Mouse (Mus musculus) heart, adult 18-20 months (tissue): ENCODE data around the gene Efna4. TPM values are rescaled to one million over a fixed set of nuclear protein-coding genes. Genes with fewer than 3 reads are reported as not detected.
A peak's percentile ranks its signal among the peaks of the same experiment; 100 is the strongest.

Experiments used
- DNase-seq, 2 experiments: peaks; one replicate each; pipeline ENCODE4 v3.0.0; 2021 to 2022; ENCODE audit warnings: mixed read lengths in 1 of 2
- total RNA-seq, 2 experiments: library from RNA; stranded (reverse); gene quantifications; 2 replicates each; pipeline ENCODE4 v1.2.3; 2021

Gene Efna4
- total RNA-seq, 2 experiments from 2014 or later, result 0.28 TPM; not detected in 1

DNA sequence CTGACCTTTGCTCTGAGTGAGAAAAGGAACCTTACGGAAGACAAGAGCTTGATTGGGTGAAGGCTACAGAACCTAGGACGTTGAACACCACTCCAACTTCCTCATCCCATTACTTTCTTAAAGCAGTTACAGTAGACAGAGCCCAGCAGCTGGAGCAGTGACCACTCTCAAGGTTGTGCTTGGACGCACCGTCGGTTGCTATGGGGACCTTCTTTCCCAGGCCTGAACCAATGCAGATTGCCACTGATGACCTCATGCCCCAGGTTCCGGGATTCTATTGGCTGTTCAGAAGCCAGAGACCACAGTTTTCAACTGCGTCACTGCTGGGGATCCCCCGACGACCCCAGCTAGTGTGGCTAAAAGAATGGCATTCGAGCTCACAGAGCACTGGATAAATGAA lies 6.9 kb downstream of the Efna4 start:
- DNase-seq, result no peak

DNA sequence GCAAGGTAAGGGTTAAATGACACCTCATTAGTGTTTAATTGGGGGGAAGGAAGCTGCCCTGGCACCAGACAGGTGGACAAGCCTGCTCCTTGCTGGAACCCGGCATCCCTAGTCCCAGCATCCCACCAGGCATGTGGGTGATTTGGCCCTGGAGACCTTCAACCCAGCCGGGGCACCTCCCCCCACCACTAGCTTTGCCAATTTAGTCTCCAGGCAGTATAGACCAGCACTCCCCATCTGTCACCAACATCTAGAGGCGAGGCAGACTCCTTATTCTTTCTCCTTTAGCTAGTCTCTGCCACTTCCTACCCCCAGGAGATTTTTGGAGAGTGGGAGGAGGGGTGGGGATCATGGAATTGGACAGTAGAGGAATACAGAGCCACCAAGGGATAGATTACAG lies 7.5 kb downstream of the Efna4 start:
- no peak for DNase-seq

GRCm38 (mm10) chr3:89328623-89329022 lies 9.2 kb downstream of the Efna4 start:
- DNase-seq, result no peak

GRCm38 (mm10) chr3:89327371-89327870 lies 10.4 kb downstream of the Efna4 start:
- DNase-seq, result no peak

DNA sequence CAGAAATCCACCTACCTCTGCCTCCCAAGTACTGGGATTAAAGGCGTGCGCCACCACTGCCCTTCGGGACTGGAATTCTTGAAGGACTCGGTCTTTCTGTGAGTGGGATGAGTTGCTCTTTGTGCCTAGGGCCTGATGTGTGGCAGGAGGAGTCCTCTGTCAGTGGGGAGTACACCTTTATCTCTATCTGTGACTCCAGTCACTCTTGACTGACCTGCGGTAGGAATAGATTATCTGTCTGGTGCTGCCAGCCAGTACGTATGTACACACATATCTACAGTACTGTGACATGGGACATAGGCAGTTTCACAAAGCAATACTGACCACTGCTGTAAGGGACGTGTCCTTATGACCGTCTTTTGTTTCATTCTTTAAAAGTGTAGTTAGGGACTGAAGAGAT lies 11.9 kb downstream of the Efna4 start:
- DNase-seq, result no peak

DNA sequence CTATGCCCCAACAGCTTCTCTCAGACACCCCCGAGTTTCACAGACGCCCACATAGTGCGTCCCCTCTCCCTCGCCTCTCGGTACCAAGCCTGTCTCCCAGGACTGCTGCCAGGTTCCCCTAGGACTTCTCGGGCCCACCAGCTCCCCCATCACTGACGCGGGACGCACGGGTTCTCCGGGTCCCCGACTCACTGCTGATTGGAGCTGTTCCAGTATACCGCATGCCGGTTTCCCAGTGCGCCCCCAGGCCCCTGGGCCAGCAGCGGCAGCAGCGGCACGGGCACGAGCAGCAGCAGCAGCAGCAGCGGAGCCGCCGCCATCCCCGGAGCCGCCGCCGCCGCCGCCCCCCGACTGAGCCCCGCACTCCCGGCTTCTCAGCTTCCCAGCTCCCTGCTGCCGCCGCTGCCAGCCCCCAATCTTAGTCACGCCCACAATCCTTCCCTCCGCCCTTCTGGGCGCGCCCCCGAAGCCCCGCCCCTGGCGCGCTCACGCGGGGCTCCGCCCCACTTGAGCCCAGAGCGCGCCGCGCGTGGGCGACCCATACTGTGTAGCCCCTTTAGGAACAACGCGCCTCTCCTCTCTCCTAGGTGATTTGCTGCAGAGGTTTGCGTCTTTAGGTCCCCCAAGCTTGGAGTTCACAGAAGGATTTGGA lies 15.2 kb downstream of the Efna4 start, which contains the start of gene Efna3:
Efna3 (minus strand) TSS at position 452 of the 652 bp plus-strand sequence.
- DNase-seq, result peak; percentile 68 to 76

DNA sequence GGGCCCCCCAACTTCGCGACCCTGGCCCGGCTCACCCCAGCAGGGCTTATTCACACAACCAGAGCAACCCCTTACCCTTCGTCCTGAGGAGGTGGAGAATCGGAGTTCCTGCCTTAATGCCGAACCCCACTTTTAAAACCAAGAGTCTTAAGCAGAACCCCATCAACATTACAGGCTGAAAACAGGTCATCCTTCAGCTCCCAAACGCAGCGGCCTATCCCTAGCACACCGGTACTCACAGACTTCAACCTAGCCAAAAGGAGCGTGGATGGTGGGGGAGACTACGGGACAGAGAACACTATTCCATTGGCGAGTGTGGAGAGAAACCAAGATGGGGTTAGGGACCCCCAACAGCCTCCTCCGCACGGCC lies 15.7 kb downstream of the Efna4 start:
- DNase-seq, result no peak

DNA sequence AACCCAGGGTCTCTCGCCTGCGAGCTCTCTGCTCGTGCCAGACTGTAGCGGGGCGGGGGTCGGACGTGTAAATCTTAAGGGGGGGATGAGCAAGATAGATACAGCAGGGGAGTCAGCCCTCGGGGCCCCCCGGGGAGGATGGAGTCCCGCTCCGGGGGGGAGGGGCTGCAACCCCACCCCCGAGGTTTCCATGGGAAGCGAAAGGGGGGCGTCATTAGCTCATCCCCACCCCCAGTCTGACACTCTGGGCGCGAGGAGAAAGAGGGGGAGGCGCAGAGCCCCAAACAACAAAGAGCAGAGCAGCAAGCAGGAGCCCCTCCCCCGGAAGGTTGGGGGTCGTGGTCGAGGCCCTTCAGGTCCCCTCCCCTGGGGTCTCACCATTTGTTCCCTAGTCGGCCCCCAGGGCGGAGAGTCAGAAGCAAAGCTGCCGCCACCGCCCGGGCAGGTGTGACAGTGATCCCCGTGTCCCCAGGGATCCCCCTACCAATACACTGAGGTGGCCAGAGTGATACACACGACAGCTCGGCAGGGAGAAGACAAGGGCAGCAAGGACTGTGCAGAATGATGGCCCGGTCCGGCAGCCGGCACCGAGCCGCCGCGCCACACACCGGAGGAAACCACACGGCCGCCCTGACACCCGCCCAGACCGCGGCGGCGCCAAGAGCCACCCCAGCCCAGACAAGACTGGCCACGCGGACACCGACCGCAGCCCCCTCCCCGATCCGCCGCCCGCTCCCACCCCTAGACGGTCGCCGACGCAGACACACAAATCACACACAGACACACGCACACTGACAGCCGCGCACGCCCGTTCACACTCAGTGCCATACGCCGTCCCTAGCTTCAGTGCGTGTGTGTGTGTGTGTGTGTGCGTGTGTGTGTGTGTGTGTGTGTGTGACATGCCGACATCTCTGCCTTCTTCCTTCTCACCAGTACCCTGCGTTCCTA lies 16.4 kb downstream of the Efna4 start:
- DNase-seq, result peak in 1 of 2 experiments; percentile 29

DNA sequence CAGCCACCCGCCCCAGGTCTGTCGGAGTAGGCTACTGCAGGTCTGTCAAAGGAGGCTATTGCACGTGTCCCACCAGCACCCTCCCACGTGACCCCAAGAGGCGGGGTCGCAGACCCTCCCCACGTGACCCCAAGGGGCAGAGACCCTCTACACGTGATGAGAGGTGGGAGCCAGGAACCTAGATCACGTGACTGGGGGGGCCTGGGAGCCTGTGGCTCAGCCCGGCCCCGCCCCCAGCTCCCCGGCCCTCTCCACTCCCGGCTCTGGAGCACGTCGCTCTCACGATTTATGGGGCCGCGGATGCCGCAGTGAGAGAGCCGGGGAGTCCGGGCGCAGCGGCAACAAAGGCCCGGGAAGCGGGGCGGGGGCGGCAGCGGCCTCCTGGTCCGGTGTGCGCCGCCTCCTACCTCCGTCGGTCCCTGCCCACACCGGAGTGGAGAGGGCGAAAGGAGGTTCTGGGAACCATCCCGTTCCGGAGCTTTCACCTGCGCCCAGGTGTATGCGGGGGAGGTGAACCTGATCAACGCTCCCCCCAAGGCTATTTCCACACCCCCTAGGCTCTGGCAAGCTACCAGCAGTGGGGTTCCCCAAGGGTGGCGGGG lies 17.1 kb downstream of the Efna4 start:
- DNase-seq, result no peak

DNA sequence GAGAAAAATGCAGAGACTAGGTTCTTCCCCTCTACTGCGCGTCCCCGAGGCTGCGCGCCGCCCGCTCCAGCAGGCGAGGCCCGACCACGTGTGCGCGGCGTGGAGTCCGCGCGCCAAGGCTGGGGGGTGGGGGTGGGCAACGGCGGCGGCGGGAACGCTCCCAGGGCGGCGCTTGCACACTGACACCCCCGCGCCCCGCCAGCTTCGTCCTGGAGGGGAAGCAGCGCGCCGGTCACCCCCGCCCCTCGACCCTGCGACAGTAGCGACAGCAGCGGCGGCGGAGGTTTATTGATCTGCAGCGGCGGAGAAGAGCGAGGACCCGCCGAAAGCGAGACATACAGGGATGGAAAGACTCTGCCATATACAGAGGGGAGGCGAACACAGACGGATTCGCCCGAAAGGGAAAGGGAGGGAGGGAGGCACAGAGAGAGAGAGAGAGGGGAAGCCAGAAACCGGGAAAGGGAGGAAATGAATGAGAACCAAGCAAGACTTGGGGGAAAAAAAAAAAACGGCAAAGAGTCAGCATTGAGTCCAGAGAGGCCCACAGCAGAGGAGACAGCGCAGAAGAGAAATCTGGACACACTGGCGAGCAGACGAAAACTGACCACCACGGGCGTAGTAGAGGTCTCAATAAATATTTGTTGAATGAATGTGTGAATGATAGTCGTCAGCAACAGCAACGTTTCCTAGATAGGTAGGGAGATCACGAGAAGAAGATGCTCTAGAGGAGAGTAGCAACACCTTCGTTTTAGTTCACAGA lies 18.1 kb downstream of the Efna4 start:
- DNase-seq, result no peak

DNA sequence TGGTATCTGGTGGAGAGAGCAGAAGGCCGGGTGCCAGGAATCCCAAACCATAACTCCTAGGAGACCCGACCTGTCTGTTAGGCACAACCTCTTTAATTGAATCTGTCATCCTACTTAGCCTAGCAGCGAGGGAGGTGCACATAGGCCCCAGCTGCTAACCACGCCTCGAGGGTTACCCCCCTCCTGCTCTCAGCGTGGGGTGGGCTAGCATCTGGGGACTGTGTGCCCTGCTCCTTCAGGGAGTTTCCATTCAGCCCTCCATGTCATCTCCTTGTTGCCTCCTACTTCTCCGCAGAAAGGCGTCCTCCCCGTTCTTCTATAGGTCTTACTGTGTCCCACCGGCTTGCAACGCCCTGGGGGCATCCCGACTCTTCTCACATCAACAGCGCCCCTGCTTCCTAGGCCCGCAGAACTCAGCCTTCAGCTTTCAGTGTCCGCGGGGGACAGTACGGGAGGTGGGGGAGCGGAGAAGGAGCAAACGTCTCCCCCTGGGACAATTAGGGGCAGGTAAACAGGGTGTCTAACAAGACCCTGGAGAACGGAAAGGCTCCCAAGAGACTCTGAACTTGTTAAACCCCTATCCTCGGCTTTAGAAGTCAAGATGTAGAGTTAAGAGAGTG lies 18.7 kb downstream of the Efna4 start:
- DNase-seq, result peak in 1 of 2 experiments; percentile 6

GRCm38 (mm10) chr3:89318316-89318715 lies 19.5 kb downstream of the Efna4 start:
- DNase-seq, result no peak

DNA sequence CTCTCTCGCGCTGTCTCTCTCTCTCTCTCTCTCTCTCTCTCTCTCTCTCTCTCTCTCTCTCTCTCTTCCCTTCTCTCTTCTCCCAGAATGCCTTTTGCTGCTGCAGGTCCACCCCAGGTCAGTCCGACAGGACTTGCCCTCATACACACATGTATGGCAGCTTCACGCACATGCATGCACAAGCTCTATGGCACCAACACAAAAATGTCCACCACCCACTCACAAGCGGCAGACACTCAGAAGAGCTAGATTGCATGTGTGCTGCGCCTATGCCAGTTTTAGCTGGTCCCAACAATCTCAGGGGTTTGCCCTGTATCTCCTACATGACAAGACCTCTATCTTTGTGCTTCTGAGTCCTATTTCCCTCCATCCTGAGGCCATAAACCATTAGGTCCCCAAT lies 20.6 kb downstream of the Efna4 start:
- DNase-seq, result no peak

DNA sequence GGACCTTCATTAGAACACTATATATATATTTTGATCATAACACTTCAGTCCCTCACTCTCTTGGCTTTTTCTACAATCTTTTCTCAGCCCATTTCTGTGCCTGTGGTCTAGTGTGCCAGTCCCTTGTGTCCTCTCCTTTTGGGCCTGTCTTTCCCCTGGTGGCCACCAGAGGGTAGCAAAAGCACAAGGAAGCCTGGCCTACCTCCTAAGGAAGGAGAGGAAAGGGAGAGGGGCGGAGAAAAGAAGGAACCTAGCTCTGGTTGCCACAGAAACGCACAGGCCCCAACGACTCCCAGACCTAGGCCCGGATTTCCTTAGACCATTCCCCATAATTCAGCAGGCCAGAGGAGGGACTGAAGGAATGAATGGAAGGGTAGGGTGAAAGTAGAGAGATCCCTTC lies 21.0 kb downstream of the Efna4 start:
- peak; percentile 86 to 93 for DNase-seq

GRCm38 (mm10) chr3:89315930-89316831 lies 21.6 kb downstream of the Efna4 start:
- peak in 1 of 2 experiments; percentile 42 for DNase-seq

DNA sequence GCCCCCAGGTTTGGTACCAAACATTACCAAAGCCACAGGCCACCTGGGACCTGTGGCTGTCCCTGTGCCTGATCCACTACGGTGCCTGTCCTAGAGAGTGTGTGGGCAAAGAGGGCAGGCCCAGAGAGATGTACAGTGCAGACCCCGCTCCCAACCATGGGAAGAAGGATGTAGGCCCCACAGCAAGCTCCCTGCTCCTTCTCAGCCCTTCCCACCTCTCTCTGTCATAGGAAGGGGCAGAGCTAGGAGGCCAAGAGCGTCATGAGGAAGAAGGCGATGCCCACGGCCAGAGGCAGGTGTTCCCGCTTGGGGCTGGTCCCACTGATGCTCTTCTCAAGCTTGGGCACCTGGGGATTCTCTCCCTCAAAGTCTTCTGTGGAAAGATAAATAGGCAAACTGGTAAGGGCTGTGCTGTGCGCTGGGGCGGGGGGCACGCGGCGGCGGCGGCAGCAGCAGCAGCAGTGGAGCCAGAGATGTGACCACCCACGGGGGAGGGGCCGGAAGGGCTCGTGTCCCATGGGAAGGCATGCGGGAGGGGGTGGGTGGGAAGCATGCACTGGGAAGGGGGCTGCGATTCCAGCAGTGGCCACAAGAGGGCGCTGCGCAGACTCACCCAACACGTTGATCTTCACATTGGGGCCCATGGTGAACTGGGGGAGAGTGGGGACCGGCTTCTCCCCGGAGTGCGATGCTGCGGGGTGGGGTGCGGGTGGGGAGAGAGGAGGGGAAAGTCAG lies 22.5 kb downstream of the Efna4 start:
- DNase-seq, result peak; percentile 74 to 87

- no peak for DNase-seq
These were observed 23.0 kb downstream of the Efna4 start for GRCm38 (mm10) chr3:89314791-89315190.

DNA sequence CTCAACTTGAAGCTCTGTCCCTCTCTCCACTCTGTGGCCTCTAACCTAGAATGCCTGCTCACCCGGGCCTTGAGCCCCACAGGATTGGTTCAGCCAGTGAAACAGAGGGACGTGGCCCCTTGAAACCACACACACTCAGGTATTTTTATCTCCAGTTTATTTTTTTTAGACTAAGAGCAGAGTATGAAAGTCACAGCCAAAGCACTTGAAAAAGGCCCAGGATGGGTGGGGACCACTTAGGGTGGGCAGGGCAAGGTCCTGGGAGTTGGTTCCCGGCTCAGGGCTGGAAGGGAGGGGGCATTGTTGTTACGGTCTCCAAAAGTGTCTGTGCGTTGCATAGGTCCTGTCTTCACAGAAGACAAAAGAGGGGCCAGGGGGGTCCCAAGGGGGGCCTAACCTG lies 23.5 kb downstream of the Efna4 start:
- DNase-seq, result no peak

DNA sequence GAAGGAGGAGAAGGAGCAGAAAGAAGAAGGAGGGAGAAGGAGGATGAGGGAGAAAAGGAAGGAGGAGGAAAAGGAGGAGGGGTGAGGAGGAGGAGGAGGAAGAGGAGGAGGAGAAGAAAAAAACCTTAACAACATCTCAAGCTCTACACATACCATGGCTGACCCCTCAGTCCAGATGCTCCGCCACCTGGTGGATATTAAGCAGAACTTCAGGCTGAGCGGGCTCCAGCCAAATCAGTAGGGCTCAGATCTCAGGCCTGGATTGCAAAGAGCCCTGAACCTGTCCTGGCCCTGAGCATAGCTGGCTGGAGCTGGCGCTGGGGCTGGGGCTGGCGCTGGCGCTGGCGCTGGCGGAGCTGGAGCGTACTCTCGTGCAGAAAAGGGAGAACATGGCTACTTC lies 29.7 kb downstream of the Efna4 start:
- peak; percentile 66 to 80 for DNase-seq
